Mouse (Mus musculus) granulocyte monocyte progenitor cell, adult 5-6 weeks (primary cell): Measurements from ENCODE around the gene Amfr. TPM values are rescaled to one million over a fixed set of nuclear protein-coding genes. Genes with fewer than 3 reads are reported as not detected.

Source experiments
- ATAC-seq: replicated peaks from 2 replicates; pipeline ENCODE4 v1.8.0; 2016; ENCODE audit warnings: mild to moderate bottlenecking, moderate TSS enrichment, inconsistent platforms; ENCODE audit not compliant: poor library complexity, severe bottlenecking
- total RNA-seq, 2 experiments: library from RNA; stranded (forward) in 1 of 2; stranded (reverse) in 1 of 2; fragments of 200-712, 200-1000 nt in 1 of 2; fragments of >200 nt in 1 of 2; fragmentation: Nextera tagmentation in 1 of 2; gene quantifications; 2 replicates each; pipeline ENCODE4 v1.2.3; 2014 to 2017

Gene Amfr
- total RNA-seq, 2 experiments from 2014 or later: 32.8 to 73.8 TPM

DNA sequence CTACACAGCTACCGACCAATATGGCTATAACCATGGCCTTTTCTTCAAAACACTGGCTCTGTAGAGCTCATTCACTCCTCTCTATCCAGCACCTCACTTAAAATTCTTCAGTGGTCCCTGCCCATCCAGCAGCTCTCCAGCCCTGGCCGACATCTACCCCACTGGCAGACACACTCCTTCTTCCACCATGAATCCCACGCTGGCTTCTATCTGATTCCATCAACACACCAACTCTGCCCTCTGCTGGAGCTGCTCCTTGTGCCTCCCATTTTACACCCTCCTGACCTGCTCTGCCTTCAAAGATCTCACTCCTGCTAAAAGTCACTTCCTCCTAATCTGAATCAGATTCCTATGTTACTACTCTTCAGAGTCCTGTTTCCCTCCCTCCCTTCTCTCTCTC lies 28.8 kb downstream of the Amfr start:
- ATAC-seq: no peak

GRCm38 (mm10) chr8:93981679-93982215 lies 30.9 kb downstream of the Amfr start:
- no peak for ATAC-seq

GRCm38 (mm10) chr8:93980141-93980540 lies 32.5 kb downstream of the Amfr start:
- no peak for ATAC-seq

- ATAC-seq: no peak
Observed at GRCm38 (mm10) chr8:93976446-93977211, 36.0 kb downstream of the Amfr start.

- no peak for ATAC-seq
Observed at GRCm38 (mm10) chr8:93975358-93975757, 37.3 kb downstream of the Amfr start.

DNA sequence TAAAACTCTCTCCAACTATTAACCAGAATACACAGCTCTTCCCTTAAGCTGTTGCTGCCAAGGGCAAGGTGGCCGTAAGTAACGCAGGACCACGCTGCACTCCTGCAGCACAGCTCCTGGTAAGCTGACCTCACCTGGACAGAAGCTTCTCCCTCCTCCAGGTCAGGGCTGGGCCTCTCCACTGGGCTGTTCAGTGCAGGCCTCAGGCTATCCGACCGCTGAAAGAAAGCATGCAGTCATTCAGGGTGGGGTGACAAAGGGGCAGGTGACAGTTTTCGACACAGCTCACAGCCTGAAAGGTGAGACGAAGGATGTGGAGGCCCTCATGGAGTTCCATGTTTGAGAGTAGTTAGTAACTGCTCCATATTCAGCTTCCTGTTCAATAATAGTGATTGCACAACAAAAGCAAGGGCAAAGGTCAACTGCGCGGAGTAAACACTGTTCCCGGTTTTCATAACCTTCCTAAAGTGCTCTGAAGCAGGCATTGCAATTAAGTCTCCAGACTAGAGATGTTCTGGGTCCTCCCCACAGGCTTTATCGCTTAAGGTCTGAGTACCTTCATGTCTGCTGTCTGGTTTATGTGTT lies 37.9 kb downstream of the Amfr start:
- ATAC-seq: no peak

GRCm38 (mm10) chr8:93973831-93974375 lies 38.7 kb downstream of the Amfr start:
- ATAC-seq: no peak

DNA sequence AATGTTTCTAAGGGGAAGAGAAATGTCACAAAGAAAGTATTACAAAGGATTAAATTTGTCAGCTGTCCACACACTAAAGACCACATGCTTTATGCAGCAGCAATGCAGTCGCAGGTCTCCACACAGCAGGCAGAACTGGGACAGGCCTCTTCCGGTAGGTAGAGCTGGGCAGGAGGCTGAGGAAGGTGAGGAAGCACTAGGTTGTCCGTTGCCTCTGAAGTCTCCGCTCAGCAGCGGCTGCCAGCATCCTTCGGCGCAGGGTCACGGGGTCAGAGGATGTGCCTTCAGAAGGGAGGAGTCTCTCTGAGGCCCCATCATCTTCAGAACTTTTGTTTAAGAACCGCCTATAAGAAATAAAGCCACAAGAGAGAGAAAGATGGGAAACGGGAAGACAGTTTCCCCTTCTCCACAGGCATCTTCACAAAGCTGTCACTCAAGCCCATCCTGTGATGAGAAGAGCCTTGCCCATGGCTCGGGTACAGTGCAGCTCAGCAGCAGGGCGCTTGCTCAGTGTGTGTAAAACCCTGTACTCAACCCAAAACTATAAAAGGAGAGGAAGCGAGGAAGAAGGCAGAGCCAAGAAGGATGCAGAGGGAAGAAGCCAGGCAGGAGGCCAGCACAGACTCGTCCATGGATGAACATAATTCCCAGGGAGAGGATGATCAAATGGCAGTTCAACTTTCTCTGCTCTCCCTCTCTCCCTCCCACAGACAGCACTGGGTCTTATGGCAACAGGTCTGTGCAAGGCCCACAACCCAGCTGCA lies 39.5 kb downstream of the Amfr start:
- ATAC-seq: no peak

GRCm38 (mm10) chr8:93972211-93972610 lies 40.4 kb downstream of the Amfr start:
- no peak for ATAC-seq

DNA sequence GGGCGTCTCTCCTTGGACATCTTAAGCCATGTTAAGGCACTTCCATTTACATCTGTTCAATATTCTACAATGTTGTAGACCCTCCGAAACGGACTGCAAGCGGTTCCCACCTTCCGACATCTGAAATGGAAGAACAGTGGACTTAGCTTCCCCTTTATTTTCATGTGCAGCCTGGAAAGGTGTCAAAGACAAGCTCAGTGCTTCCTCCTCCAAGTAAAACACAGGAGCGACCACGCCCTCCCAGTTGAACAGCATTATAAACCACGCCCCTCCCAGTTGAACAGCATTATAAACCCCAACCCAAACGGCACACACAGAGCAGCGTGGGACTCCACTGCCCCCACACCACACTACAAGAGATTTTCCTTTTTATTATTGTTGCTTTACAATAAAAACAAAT lies 41.2 kb downstream of the Amfr start:
- ATAC-seq: no peak

DNA sequence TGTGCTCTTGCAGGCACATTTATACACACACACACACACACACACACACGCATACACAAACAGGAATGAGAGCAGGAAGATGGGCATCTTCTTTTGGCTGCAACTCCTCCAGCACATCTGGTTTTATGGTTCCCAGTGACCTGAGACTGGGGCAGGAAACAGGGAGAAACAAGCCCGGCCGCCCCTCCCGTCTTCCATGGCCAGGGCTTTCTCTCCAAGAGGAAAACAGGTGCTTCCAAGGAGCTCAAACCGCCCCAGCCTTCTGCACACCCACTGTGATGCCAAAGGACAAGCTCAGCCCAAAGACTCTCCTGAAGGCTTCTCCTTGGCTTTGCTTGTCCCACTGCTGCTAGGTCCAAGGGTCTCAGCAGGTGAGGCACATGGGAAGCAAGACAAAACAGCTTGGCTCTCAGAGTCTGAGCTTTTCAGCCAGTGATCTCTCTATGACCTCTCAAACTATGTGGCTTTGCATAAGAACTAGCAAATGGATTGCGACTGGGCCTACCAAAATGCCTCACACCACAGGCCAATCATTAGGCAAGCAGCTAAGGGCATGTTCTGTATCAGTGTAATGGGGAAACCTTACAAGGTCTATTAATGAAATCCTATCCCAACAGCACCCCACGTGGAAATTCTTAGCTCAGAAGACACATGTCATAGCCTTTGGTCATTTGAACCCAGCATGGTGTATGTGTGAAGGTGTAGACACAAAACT lies 42.9 kb downstream of the Amfr start:
- ATAC-seq: no peak

GRCm38 (mm10) chr8:93968293-93968692 lies 44.3 kb downstream of the Amfr start:
- no peak for ATAC-seq

DNA sequence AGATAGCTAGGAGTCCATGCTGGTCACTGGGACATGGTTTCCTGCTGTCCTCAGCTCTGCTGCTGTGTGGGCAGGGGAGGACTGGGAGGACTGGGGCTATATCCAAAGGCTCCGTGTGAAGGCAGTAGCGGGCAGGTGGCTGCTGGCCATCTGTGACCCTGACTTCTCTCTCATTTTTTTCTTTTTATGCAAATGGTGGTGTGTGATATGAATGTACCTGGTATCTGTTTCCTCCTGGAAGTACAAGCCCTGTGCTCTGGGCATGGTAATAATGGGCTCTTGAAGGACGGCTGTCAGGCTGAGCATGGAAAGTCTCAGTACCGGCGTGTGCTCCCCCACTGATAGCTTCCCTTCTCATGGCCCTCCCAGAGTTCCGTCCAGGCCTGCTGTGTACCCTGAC lies 51.7 kb downstream of the Amfr start:
- no peak for ATAC-seq

DNA sequence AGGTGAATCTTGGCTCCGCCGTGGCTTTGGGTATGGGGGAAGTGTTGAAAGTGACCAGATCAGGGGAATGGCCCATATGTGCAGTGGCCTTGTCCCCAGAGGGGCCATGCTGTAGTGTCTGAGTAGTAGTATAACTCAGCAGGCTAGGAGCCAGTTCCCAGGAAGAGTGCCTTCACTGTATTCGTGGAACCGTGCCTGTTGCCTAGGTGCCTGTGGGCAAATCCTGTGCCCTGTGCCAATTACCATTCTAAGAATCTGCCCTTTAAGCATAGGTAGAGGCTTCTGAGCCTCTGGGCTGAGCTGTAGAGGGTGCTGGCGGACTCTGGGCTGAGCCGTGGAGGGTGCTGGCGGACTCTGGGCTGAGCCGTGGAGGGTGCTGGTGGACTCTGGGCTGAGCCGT lies 54.2 kb downstream of the Amfr start:
- ATAC-seq: no peak

GRCm38 (mm10) chr8:93952511-93952910 lies 60.1 kb downstream of the Amfr start:
- no peak for ATAC-seq

DNA sequence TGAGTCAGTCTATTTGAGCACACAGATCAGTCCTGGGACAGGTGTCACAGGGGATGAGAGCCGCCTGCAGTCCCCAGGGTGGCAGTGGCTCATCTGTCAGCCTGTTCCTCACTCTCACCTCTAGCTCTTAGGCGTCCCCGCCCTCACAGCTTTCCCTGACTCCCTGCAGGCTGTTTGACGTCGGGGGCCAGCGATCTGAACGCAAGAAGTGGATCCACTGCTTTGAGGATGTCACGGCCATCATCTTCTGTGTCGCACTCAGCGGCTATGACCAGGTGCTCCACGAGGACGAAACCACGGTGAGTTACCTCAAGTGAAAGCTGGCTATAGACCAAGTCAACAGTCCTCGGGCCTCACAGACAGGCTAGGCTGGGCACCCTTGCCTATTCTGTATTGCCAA lies 62.5 kb downstream of the Amfr start:
- ATAC-seq: no peak

GRCm38 (mm10) chr8:93946397-93946796 lies 66.2 kb downstream of the Amfr start:
- ATAC-seq: no peak

DNA sequence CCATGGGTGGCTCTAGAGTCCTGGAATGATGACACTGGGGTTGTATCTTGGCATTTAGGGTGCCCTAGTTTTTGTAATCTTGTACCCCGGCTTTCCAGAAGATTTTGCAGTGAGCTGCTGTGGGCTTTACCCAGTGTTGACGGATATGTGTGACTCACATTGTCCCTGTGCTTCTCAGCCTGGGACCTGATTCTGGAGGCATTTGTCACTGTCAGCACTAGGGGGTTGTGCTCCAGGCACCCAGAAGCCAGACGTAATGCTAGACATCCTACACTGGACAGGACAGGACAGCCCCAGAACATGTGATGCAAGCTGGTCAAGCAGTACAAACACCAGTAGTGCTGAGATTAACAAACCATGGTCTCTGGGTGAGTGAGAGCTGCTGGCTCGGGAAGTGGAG lies 66.9 kb downstream of the Amfr start:
- no peak for ATAC-seq

DNA sequence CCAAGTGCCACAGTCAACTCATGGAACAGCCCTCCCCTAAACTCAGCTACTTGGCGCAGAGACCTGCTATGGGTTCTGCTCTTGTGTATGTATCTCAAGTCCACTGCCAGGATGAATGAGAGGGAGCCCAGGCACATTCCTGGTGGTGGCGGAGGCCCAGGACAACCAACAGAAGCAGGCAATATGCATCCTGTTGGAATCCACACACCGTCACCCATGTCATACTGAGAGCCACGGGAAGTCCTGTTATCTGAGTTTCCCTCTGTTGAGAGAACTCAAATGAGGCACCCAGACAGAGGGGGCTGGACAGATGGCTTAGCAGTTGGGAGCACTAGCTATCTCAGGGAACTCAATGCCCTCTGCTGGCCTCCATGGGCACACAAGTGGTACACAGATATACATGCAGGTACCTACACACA lies 71.0 kb downstream of the Amfr start:
- ATAC-seq: no peak
